In genomic region chrX:13295229-13295571, GRCm38 (mm10) we compare ENCODE assay signal across 25 mouse cellular contexts. TPM values are rescaled to one million over a fixed set of nuclear protein-coding genes. Genes with fewer than 3 reads are reported as not detected.
A peak's percentile ranks its signal among the peaks of the same experiment; 100 is the strongest.
DNase-seq lines count a peak whose midpoint lies in the region; ATAC-seq and TF ChIP-seq lines count a peak whose summit lies in the region.
"Had no signal": no experiment of that assay in that cellular context is flagged by ENCODE, and none has a peak within 500 bp of the region (broad histone marks: within the 10 kb centered on the region; RNA-seq: fewer than 3 reads in every experiment).

No protein-coding gene starts in this region.

- no peak for TF ChIP-seq CTCF in MEL (IDR thresholded peaks at IDR 0.05 in 2 of 3, conservative IDR thresholded peaks at IDR 0.05 in 1 of 3; ENCODE audit: control insufficient read depth in 1 of 3, insufficient read depth in 1 of 3, low read depth in 2 of 3, low read length in 3 of 3, poor library complexity in 1 of 3, severe bottlenecking in 1 of 3)

- no peaks in the 10 kb centered on the region for H3K4me1 ChIP-seq in intestine, embryonic 14.5 days (replicated peaks; ENCODE audit: control insufficient read depth, insufficient read depth, low read length)
- H3K4me1 ChIP-seq in intestine, embryonic 16.5 days (ENCODE audit: control insufficient read depth, insufficient read depth, low read length), result no peaks in the 10 kb centered on the region
- H3K4me1 ChIP-seq in lung, embryonic 16.5 days (replicated peaks; ENCODE audit: control insufficient read depth, insufficient read depth, low read length), result no peaks in the 10 kb centered on the region
- no peaks in the 10 kb centered on the region for H3K4me1 ChIP-seq in MEL (ENCODE audit: control insufficient read depth in 1 of 2, insufficient read depth in 2 of 2, low read length in 2 of 2)
- H3K4me1 ChIP-seq: embryonic facial prominence, embryonic 15.5 days; heart, embryonic 13.5 days; megakaryocyte, embryonic 14.5 days had no signal

- TF ChIP-seq POLR2A in MEL (IDR thresholded peaks at IDR 0.05; ENCODE audit: control insufficient read depth in 1 of 2, insufficient read depth in 1 of 2, low read depth in 1 of 2, low read length in 2 of 2, poor library complexity in 1 of 2), result no peak

- no peaks in the 10 kb centered on the region for H3K27me3 ChIP-seq in intestine, embryonic 14.5 days (replicated peaks; ENCODE audit: control insufficient read depth, insufficient read depth, low read length)
- no peaks in the 10 kb centered on the region for H3K27me3 ChIP-seq in intestine, embryonic 16.5 days (replicated peaks; ENCODE audit: control insufficient read depth, insufficient read depth, low read length)
- no peaks in the 10 kb centered on the region for H3K27me3 ChIP-seq in lung, embryonic 16.5 days (ENCODE audit: control insufficient read depth, insufficient read depth, low read depth, low read length)
- no peaks in the 10 kb centered on the region for H3K27me3 ChIP-seq in MEL (ENCODE audit: control insufficient read depth in 1 of 2, insufficient read depth in 2 of 2, low read length in 2 of 2)
- H3K27me3 ChIP-seq: CH12.LX; embryonic facial prominence, embryonic 15.5 days; heart, embryonic 13.5 days; Patski had no signal

- TF ChIP-seq RAD21 in MEL (IDR thresholded peaks at IDR 0.05; ENCODE audit: low read depth, low read length), result no peak

- H3K9ac ChIP-seq in intestine, embryonic 14.5 days (ENCODE audit: low read length), result no peak overlapping the region
- H3K9ac ChIP-seq in intestine, embryonic 16.5 days (ENCODE audit: low read depth, low read length), result no peak overlapping the region
- no peak overlapping the region for H3K9ac ChIP-seq in lung, embryonic 16.5 days (ENCODE audit: low read length)
- no peak overlapping the region for H3K9ac ChIP-seq in MEL (ENCODE audit: control insufficient read depth, low read depth, low read length, poor library complexity, severe bottlenecking)
- H3K9ac ChIP-seq: embryonic facial prominence, embryonic 15.5 days; heart, embryonic 13.5 days; hindbrain, embryonic 14.5 days; liver, embryonic 14.5 days had no signal

- H3K27ac ChIP-seq in intestine, embryonic 14.5 days (ENCODE audit: low read depth), result no peak overlapping the region
- no peak overlapping the region for H3K27ac ChIP-seq in intestine, embryonic 16.5 days (ENCODE audit: low read length)
- no peak overlapping the region for H3K27ac ChIP-seq in lung, embryonic 16.5 days (ENCODE audit: low read length)
- no peak overlapping the region for H3K27ac ChIP-seq in MEL (ENCODE audit: control insufficient read depth, low read depth, low read length)
- H3K27ac ChIP-seq: embryonic facial prominence, embryonic 15.5 days; heart, embryonic 13.5 days; hindbrain, embryonic 14.5 days; liver, embryonic 14.5 days had no signal

- no peak for DNase-seq in intestine, embryonic 14.5 days (ENCODE audit: low spot score)
- DNase-seq in lung, adult 18-20 months, result no peak
- no peak for DNase-seq in MEL (ENCODE audit: low read depth, low spot score)
- DNase-seq in adrenal gland, adult 2 months, result no peak
- DNase-seq: cerebellum, postnatal 10 days; gastrocnemius, postnatal 10 days; heart, adult 11 months; kidney, adult 18-20 months; kidney, postnatal 25 days; right cerebral cortex, postnatal 14 days; spleen, adult 18-20 months; thymus, adult 18-20 months; thymus, postnatal 4 days had no signal

- H3K79me2 ChIP-seq in MEL (ENCODE audit: control insufficient read depth, insufficient read depth, low read length, poor library complexity), result no peaks in the 10 kb centered on the region

- H3K4me3 ChIP-seq in intestine, embryonic 14.5 days (ENCODE audit: low read depth, low read length), result no peak overlapping the region
- no peak overlapping the region for H3K4me3 ChIP-seq in intestine, embryonic 16.5 days (ENCODE audit: low read length)
- H3K4me3 ChIP-seq in lung, embryonic 16.5 days (ENCODE audit: low read length), result no peak overlapping the region
- H3K4me3 ChIP-seq in MEL (ENCODE audit: control insufficient read depth in 1 of 2, insufficient read depth in 1 of 2, low read depth in 2 of 2, low read length in 2 of 2), result no peak overlapping the region
- H3K4me3 ChIP-seq: embryonic facial prominence, embryonic 15.5 days; heart, embryonic 13.5 days; megakaryocyte, embryonic 14.5 days; myocyte had no signal

- H3K9me3 ChIP-seq in intestine, embryonic 14.5 days (ENCODE audit: control insufficient read depth, low read length), result no peaks in the 10 kb centered on the region
- no peaks in the 10 kb centered on the region for H3K9me3 ChIP-seq in intestine, embryonic 16.5 days (ENCODE audit: control insufficient read depth, low read length)
- H3K9me3 ChIP-seq in lung, embryonic 16.5 days (ENCODE audit: control insufficient read depth, low read length), result no peaks in the 10 kb centered on the region
- H3K9me3 ChIP-seq in MEL (replicated peaks; ENCODE audit: insufficient read depth, low read length), result no peaks in the 10 kb centered on the region
- H3K9me3 ChIP-seq: embryonic facial prominence, embryonic 15.5 days; heart, embryonic 13.5 days; megakaryocyte, embryonic 14.5 days had no signal

- H3K36me3 ChIP-seq in intestine, embryonic 14.5 days (ENCODE audit: control insufficient read depth, insufficient read depth, low read length), result peaks cover 22% of the 10 kb centered on the region
- H3K36me3 ChIP-seq in intestine, embryonic 16.5 days (ENCODE audit: control insufficient read depth, insufficient read depth, low read length), result peaks cover 3% of the 10 kb centered on the region; the same call in 1 of the 2 replicates
- peaks cover 15% of the 10 kb centered on the region for H3K36me3 ChIP-seq in lung, embryonic 16.5 days (ENCODE audit: control insufficient read depth, insufficient read depth, low read length)
- peaks cover 6 to 18% of the 10 kb centered on the region in 2 experiments; a peak in 3 of 4 replicates for H3K36me3 ChIP-seq in MEL (ENCODE audit: control insufficient read depth in 1 of 2, insufficient read depth in 2 of 2, low read length in 2 of 2)

- no peak overlapping the region for H3K4me2 ChIP-seq in intestine, embryonic 14.5 days (ENCODE audit: low read length)
- no peak overlapping the region for H3K4me2 ChIP-seq in intestine, embryonic 16.5 days (ENCODE audit: low read depth, low read length)
- H3K4me2 ChIP-seq in lung, embryonic 16.5 days (ENCODE audit: low read depth, low read length), result no peak overlapping the region
- H3K4me2 ChIP-seq: embryonic facial prominence, embryonic 15.5 days; heart, embryonic 13.5 days; hindbrain, embryonic 14.5 days had no signal

- no peak for TF ChIP-seq EP300 in MEL (IDR thresholded peaks at IDR 0.05; ENCODE audit: low read depth in 1 of 2, low read length in 2 of 2)

- ATAC-seq in intestine, embryonic 14.5 days (replicated peaks; ENCODE audit: low FRiP score, low TSS enrichment, low read depth), result peak; percentile 29; the same call in 1 of the 2 replicates
- no peak for ATAC-seq in intestine, embryonic 16.5 days
- peak; percentile 23; the same call in 1 of the 2 replicates for ATAC-seq in lung, embryonic 16.5 days (ENCODE audit: low read depth)
- ATAC-seq in megakaryocyte-erythroid progenitor cell, adult 5-6 weeks (replicated peaks; ENCODE audit: low FRiP score, low TSS enrichment, poor library complexity, severe bottlenecking), result 0 out of 2 replicates have a peak, but pooled peaks have one; percentile 2
- ATAC-seq: activated CD4-positive, CD25-positive, alpha-beta regulatory T cell, adult 4 months; Patski had no signal

TF ChIP-seq in MEL, 35 proteins besides CTCF, POLR2A, EP300 and RAD21:
- TF ChIP-seq POLR2AphosphoS2 (IDR thresholded peaks at IDR 0.05; ENCODE audit: low read length) (0 out of 2 replicates have a peak, but pooled peaks have one; percentile 12), ZNF384 (IDR thresholded peaks at IDR 0.05; ENCODE audit: low read depth, low read length) (peak; percentile 59; the same call in 1 of the 2 replicates), TCF12 (IDR thresholded peaks at IDR 0.05; ENCODE audit: low read depth, low read length) (no peak)

RNA-seq across cellular contexts. Expression of gene Ddx3x, which starts 14.4 kb away (rescaled TPM):
- polyA plus RNA-seq in intestine, embryonic 14.5 days (2014; fragmentation: Nextera tagmentation; extraction: Ambion mirVana), result 140 and 170 TPM in 2 replicates
- polyA plus RNA-seq in intestine, embryonic 16.5 days (2015; fragmentation: Nextera tagmentation; extraction: Ambion mirVana), result 101 and 103 TPM in 2 replicates
- polyA plus RNA-seq in lung, embryonic 16.5 days (2015; fragmentation: Nextera tagmentation; extraction: Ambion mirVana), result 115 TPM in 2 replicates
- 262 and 275 TPM in 2 replicates for total RNA-seq in MEL (2012; rRNA removed)
- polyA plus RNA-seq in MEL (2012; ENCODE audit: insufficient read depth in 1 of 2, insufficient read length in 2 of 2, low read depth in 1 of 2, low replicate concordance in 2 of 2, missing spikeins in 1 of 2), result 100 to 1,000 TPM; 146 to 267 TPM
- 217 and 234 TPM in 2 replicates for total RNA-seq in megakaryocyte-erythroid progenitor cell, adult 5-6 weeks (2014; fragmentation: Nextera tagmentation)
- 759 and 878 TPM in 2 replicates for total RNA-seq in megakaryocyte-erythroid progenitor cell, adult 5-6 weeks (2017)
- 100 to 1,000 TPM; 274 to 532 TPM for total RNA-seq in adrenal gland, adult 2 months (2021)
- polyA plus RNA-seq in adrenal gland, adult 2 months (2012; rRNA removed), result 8.2 and 12.0 TPM in 2 replicates
